Mouse (Mus musculus) intestine, embryonic 16.5 days (tissue): ENCODE data around the gene Ston2. TPM values are rescaled to one million over a fixed set of nuclear protein-coding genes. Genes with fewer than 3 reads are reported as not detected.
"Not testable (repeated sequence)": the region's sequence is repeated elsewhere in the genome, so short reads cannot be mapped to it uniquely, and the experiment has no call there.

Experiments
- ATAC-seq: fragments of 200-750 bp; cut with Nextera tagmentation; 2 replicates; pipeline ENCODE4 v1.8.0; 2017; ENCODE audit warnings: moderate TSS enrichment, moderate library complexity
- H3K27ac ChIP-seq: fragments of 300-500 bp; sonication (generic); 2 replicates; pipeline ENCODE4 v1.5.1; 2014; ENCODE audit warnings: mild to moderate bottlenecking, low read length
- H3K27me3 ChIP-seq: fragments of 300-500 bp; sonication (generic); replicated peaks from 2 replicates; pipeline ENCODE4 v1.6.1; 2014; ENCODE audit warnings: low read length, control low read depth, mixed read lengths; ENCODE audit not compliant: control insufficient read depth, insufficient read depth
- H3K36me3 ChIP-seq: fragments of 300-500 bp; sonication (generic); 2 replicates; pipeline ENCODE4 v1.6.1; 2014; ENCODE audit warnings: low read length, control low read depth; ENCODE audit not compliant: control insufficient read depth, insufficient read depth
- H3K4me1 ChIP-seq: fragments of 300-500 bp; sonication (generic); 2 replicates; pipeline ENCODE4 v1.6.1; 2014; ENCODE audit warnings: low read length, control low read depth, mixed read lengths; ENCODE audit not compliant: control insufficient read depth, insufficient read depth
- H3K4me2 ChIP-seq: fragments of 300-500 bp; sonication (generic); 2 replicates; pipeline ENCODE4 v1.6.1; 2014; ENCODE audit warnings: low read depth, low read length, control low read depth
- H3K4me3 ChIP-seq: fragments of 300-500 bp; sonication (generic); 2 replicates; pipeline ENCODE4 v1.5.1; 2014; ENCODE audit warnings: mild to moderate bottlenecking, low read length
- H3K9ac ChIP-seq: fragments of 300-500 bp; sonication (generic); 2 replicates; pipeline ENCODE4 v1.6.1; 2014; ENCODE audit warnings: low read depth, low read length
- H3K9me3 ChIP-seq: fragments of 300-500 bp; sonication (generic); 2 replicates; pipeline ENCODE4 v1.6.1; 2016; ENCODE audit warnings: low read length, control low read depth; ENCODE audit not compliant: control insufficient read depth
- WGBS: fragments of 180-500 bp; shearing (Covaris S2); extraction: QIAGEN DNeasy Blood & Tissue Kit; methylation state at CpG from one replicate; pipeline ENCODE4 v1.1.7; 2014; 5-methylcytosine and 5-hydroxymethylcytosine counted together
- polyA plus RNA-seq: library from polyadenylated mRNA; unstranded; fragments of >200 nt; fragmentation: Nextera tagmentation; extraction: Ambion mirVana; gene quantifications from 2 replicates; pipeline ENCODE4 v1.2.1, GENCODE M21; 2015

Ston2 gene
- polyA plus RNA-seq, 1 experiment from 2014 or later, result 5.2 TPM

DNA sequence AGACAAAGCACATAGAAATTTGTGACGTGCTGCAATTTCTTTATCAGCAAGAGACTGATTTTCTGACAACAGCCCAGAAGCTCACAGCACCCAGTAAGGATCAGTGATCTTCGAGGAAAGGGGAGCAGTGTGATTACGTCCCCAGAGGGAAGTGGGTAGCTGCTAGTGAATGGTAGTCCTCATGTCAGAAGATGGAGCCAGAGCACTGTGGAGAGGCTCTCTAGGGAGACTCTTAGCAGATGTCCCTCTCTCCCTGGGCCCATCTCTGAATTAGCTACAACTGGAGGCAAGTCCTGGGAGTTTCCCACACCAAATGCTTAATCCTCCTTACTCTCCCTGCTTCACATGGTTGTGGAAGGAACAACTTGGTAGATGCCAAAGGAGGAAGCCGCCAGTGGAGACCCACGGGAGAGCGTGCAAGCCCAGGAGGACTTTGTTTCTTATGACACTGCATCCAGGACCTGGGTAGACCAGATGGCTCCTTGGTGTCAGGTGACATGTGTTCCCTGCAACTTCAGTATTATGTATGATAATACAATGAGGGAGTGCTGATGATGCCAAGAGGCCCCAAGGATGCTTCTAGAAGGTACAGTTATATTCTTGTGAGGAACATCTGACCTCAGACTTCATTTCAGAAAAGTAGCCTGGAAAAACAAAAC, 10.7 kb upstream of the Ston2 start:
- H3K9me3 ChIP-seq, result no peaks in the 10 kb centered on the region
- no peak overlapping the region for H3K4me2 ChIP-seq
- peak; percentile 50 for ATAC-seq
- no peaks in the 10 kb centered on the region for H3K4me1 ChIP-seq
- 74% methylated on average over 6 of the region's 6 CpGs for WGBS
- no peaks in the 10 kb centered on the region for H3K27me3 ChIP-seq
- H3K27ac ChIP-seq, result no peak overlapping the region
- no peak overlapping the region for H3K4me3 ChIP-seq
- no peaks in the 10 kb centered on the region for H3K36me3 ChIP-seq
- no peak overlapping the region for H3K9ac ChIP-seq

DNA sequence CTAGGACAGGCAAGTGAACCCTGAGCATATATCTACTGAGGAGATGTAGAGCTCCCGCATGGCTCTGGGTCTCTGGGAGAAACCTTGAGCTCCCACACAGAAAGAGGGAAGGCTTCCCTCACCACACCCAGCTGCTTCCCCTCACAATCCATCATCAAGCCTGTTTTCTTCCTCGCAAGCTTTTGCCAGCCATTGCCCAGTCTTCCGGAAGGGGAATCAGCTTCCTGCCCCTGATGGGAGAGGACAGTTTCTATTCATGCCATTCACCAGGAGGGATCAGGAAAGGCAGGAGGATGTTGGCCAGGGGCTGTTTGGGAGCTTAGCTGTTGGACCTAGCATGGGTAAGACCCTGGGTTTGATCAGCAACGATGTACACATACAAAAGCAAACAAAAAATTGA, 8.6 kb upstream of the Ston2 start:
- Histone ChIP-seq H3K27ac (no peak overlapping the region), H3K36me3 (no peaks in the 10 kb centered on the region), H3K9me3 (no peaks in the 10 kb centered on the region), H3K4me1 (no peaks in the 10 kb centered on the region), H3K4me2 (no peak overlapping the region), H3K4me3 (no peak overlapping the region), H3K9ac (no peak overlapping the region), H3K27me3 (no peaks in the 10 kb centered on the region)
- ATAC-seq, result no peak
- 68% methylated on average over 4 of the region's 4 CpGs for WGBS

DNA sequence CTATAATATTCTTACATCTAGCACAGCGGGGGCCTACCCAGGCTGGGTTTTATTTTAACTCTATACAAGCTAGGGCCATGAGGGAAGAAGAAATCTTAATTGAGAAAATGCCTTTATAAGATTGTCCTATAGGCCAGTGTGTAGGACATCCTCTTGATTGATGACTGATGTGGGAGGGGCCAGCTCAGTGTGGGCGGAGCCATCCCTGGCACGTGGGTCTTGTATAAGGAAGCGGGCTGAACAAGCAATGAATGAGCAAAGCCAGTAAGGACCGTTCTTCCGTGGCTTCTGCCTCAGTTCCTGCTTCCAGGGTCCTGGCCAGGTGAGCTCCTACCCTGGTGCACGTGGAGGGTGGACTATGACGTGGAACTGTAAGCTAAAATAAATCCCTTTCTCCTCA, 5.1 kb upstream of the Ston2 start:
- no peak for ATAC-seq
- Histone ChIP-seq H3K4me1 (no peaks in the 10 kb centered on the region), H3K27ac (no peak overlapping the region), H3K4me2 (no peak overlapping the region), H3K27me3 (no peaks in the 10 kb centered on the region), H3K9me3 (no peaks in the 10 kb centered on the region), H3K9ac (no peak overlapping the region), H3K4me3 (no peak overlapping the region), H3K36me3 (no peaks in the 10 kb centered on the region)
- 78% methylated on average over 8 of the region's 8 CpGs for WGBS

DNA sequence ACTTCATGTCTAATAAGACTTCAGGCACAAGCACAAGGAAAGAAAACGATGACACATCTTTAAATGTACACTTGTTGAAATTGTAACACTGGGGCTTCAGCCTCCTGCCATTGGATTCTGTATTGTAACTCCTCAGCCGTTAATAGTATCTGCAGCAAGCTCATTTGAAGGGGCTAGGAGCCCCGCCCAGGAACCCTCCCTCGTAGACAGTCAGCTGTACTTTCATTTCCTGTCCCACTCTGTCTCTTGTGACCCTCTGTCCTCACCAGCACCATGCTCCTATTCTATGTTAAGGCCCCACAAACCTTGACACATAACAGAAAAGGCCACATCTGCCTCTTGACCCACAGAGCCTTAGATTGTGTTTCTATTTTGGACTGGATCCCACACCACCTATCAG, 3.6 kb upstream of the Ston2 start:
- Histone ChIP-seq H3K4me2 (no peak overlapping the region), H3K9me3 (no peaks in the 10 kb centered on the region), H3K9ac (no peak overlapping the region), H3K4me3 (no peak overlapping the region), H3K36me3 (no peaks in the 10 kb centered on the region), H3K27ac (no peak overlapping the region), H3K4me1 (no peaks in the 10 kb centered on the region), H3K27me3 (no peaks in the 10 kb centered on the region)
- 63% methylated on average over 4 of the region's 4 CpGs for WGBS
- no peak for ATAC-seq

DNA sequence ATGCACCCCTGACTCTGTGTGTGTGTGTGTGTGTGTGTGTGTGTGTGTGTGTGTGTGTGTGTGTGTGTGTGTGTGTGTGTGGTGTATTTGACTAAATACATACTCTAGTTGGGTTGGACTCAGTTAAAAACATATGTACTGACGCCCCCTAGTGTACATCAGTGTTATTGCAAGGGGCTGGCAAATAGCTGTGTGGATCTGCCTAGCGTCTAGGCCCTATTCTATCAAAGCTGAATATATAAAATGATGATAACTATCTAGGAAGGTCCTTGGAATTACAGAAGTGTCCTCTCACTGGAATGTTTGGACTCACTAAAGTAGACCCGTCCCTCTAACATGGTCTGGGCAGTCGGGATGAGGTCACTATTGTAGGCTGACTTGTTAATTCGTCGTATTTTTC, 1.6 kb upstream of the Ston2 start:
- Histone ChIP-seq H3K4me1 (peaks cover 7% of the 10 kb centered on the region; the same call in 1 of the 2 replicates), H3K4me2 (no peak overlapping the region), H3K9ac (no peak overlapping the region), H3K9me3 (no peaks in the 10 kb centered on the region), H3K27me3 (no peaks in the 10 kb centered on the region), H3K27ac (no peak overlapping the region), H3K36me3 (no peaks in the 10 kb centered on the region), H3K4me3 (no peak overlapping the region)
- 61% methylated on average over 6 of the region's 6 CpGs for WGBS
- ATAC-seq, result no peak

DNA sequence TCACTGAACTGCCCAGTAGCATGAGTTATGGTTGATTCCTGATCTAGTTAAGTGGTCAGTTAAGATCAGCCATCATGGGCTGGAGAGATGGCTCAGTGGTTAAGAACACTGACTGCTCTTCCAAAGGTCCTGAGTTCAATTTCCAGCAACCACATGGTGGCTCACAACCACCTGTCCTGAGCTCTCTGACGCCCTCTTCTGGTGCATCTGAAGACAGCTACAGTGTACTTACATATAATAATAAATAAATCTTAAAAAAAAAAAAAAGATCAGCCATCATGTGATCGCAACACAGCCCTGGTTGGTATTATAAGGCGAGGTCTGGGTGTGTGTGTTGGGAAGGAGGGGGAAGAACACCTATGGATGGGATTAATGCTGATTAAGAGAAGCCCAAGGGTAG, 259 bp upstream of the Ston2 start:
- H3K27ac ChIP-seq, H3K4me3 ChIP-seq, H3K4me1 ChIP-seq, H3K9ac ChIP-seq, ATAC-seq, H3K27me3 ChIP-seq, H3K36me3 ChIP-seq, H3K4me2 ChIP-seq, H3K9me3 ChIP-seq: not testable (repeated sequence)
- WGBS, result 66% methylated on average over 3 of the region's 3 CpGs

DNA sequence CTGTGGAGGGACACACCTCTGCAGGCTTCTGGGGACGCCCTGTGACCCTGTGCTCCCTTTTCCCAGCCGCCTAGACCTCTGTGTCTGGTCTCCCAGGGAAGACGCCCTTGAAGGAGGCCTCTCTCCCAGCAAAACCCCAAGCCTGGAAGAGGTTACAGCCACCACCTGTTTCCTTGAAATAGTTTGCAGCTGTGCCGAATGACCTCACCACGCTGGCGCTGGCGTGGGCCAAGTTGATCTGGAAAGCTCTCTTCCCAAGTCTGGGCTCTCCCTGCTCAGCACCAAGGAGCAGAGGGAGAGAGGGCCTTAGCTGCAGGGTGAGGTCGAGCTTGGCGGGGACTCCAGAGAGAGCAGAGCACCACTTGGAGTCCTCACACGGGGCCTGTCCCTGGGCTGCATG, 1.8 kb downstream of the Ston2 start:
- Histone ChIP-seq H3K9me3 (no peaks in the 10 kb centered on the region), H3K4me1 (peaks cover 7% of the 10 kb centered on the region; the same call in 1 of the 2 replicates), H3K9ac (no peak overlapping the region), H3K27me3 (no peaks in the 10 kb centered on the region), H3K4me2 (no peak overlapping the region), H3K36me3 (no peaks in the 10 kb centered on the region), H3K4me3 (no peak overlapping the region), H3K27ac (peak overlapping the region; percentile 34)
- WGBS, result 37% methylated on average over 10 of the region's 10 CpGs
- peak; percentile 80 for ATAC-seq

DNA sequence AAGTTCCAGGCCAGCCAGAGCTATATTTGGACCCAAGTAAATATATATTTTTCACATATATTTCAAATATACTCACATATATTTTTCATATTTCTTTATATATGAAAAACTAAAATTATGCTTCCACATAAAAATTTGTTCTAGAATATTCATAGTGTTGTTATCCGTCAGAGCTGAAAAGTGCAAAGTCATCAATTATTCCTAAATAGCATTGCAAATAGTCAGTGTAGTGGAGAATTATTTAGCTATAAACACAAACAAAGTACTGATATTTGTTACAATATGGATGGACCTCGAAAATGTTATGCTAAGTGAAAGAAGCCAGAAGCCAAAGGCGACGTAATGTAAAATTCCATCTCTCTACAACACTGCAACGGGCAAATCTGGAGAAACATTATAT, 6.8 kb downstream of the Ston2 start:
- Histone ChIP-seq H3K27me3 (no peaks in the 10 kb centered on the region), H3K27ac (no peak overlapping the region), H3K36me3 (no peaks in the 10 kb centered on the region), H3K4me2 (no peak overlapping the region), H3K9me3 (no peaks in the 10 kb centered on the region), H3K4me1 (peaks cover 9% of the 10 kb centered on the region), H3K9ac (no peak overlapping the region), H3K4me3 (no peak overlapping the region)
- ATAC-seq, result no peak
- WGBS, result 86% methylated on average over 5 of the region's 5 CpGs

DNA sequence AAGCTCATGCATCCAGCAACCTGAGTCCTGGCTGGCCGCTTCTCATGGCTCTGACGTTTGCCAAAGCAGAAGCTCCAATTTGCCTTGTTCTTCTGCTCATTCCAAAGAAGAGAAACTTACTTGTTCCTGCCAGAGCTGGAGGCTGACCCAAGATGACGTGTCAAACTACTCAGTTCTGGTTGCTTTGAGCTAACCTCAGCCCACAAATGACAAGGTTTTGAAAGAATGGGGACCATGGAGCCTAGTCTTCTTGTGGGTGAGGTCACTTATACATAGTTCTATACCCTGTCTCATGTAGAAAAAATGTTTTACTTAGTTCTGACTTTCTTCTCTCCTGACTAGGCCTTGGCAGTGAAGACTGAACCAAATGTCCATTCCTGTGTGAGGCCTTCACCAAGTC, 7.7 kb downstream of the Ston2 start:
- H3K27ac ChIP-seq, result no peak overlapping the region
- H3K4me1 ChIP-seq, result peaks cover 3% of the 10 kb centered on the region; the same call in 1 of the 2 replicates
- H3K9ac ChIP-seq, result no peak overlapping the region
- WGBS, result 80% methylated on average over 3 of the region's 3 CpGs
- no peaks in the 10 kb centered on the region for H3K27me3 ChIP-seq
- H3K4me3 ChIP-seq, result no peak overlapping the region
- ATAC-seq, result no peak
- H3K4me2 ChIP-seq, result no peak overlapping the region
- no peaks in the 10 kb centered on the region for H3K36me3 ChIP-seq
- no peaks in the 10 kb centered on the region for H3K9me3 ChIP-seq

DNA sequence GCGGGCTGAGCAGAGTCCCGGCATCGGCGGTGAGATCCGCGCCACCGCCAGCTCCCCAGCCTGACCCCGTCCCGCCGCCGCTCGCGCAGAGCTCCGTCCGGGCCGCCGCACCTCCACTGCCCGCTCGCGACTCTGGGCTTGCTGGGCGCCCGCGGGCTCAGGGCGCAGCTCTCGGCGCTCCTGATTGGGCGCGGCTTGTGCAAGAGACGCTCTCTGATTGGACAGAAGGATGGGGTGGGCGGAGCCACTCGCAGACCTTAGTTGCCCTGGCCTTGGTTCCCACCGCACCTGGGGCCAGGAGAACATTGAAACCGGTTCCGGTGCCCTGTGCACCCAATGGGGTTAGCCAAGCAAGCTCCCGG, 9.2 kb downstream of the Ston2 start:
- no peaks in the 10 kb centered on the region for H3K36me3 ChIP-seq
- no peak overlapping the region for H3K27ac ChIP-seq
- peak overlapping the region; percentile 73 for H3K9ac ChIP-seq
- H3K4me1 ChIP-seq, result peaks cover 3% of the 10 kb centered on the region; the same call in 1 of the 2 replicates
- peak overlapping the region; percentile 74 for H3K4me3 ChIP-seq
- no peaks in the 10 kb centered on the region for H3K9me3 ChIP-seq
- H3K4me2 ChIP-seq, result peak overlapping the region; percentile 89
- no peaks in the 10 kb centered on the region for H3K27me3 ChIP-seq
- under 1% methylated on average over 35 of the region's 35 CpGs for WGBS
- peak; percentile 95 for ATAC-seq
